Mouse (Mus musculus) hematopoietic stem cell, adult 5-6 weeks (primary cell): ENCODE measurements around the gene Zcwpw1. TPM values are rescaled to one million over a fixed set of nuclear protein-coding genes. Genes with fewer than 3 reads are reported as not detected.
"Not testable (repeated sequence)": the region's sequence is repeated elsewhere in the genome, so short reads cannot be mapped to it uniquely, and the experiment has no call there.

Experiments
- ATAC-seq, 2 experiments: fragments of 125-278 bp in 1 of 2; replicated peaks in 1 of 2; 2 replicates each; pipeline ENCODE4 v1.8.0; 2016 to 2017; ENCODE audit warnings: inconsistent platforms in 2 of 2, mild to moderate bottlenecking in 2 of 2, moderate number of reproducible peaks in 2 of 2, low read depth in 1 of 2, moderate TSS enrichment in 1 of 2; ENCODE audit not compliant: low FRiP score in 2 of 2, poor library complexity in 2 of 2, severe bottlenecking in 2 of 2, insufficient read depth in 1 of 2, low TSS enrichment in 1 of 2
- total RNA-seq: library from RNA; stranded (forward); fragments of 172-1452, 232-1000 nt; gene quantifications from 2 replicates; pipeline ENCODE4 v1.2.3, GENCODE M21; 2017

Gene Zcwpw1
- 21.3 and 27.6 TPM in 2 replicates for total RNA-seq

GRCm38 (mm10) chr5:137787151-137787928 is at the start of gene Zcwpw1, which contains the start of gene Mepce:
Zcwpw1 (plus strand) TSS chr5:137787798.
Mepce (minus strand) TSS chr5:137787655.
- peak; percentile 52 to 54 for ATAC-seq

- no peak for ATAC-seq
Observed at GRCm38 (mm10) chr5:137738516-137738915, 49.1 kb upstream of the Zcwpw1 start.

GRCm38 (mm10) chr5:137739471-137739870 is 48.1 kb upstream of the Zcwpw1 start:
- no peak for ATAC-seq

GRCm38 (mm10) chr5:137740506-137740905 is 47.1 kb upstream of the Zcwpw1 start:
- ATAC-seq: no peak

GRCm38 (mm10) chr5:137741023-137741931 is 46.3 kb upstream of the Zcwpw1 start, which contains the start of gene Nyap1:
Nyap1 (minus strand) TSS chr5:137741607.
- ATAC-seq: peak; percentile 51 to 55

GRCm38 (mm10) chr5:137742048-137742447 is 45.5 kb upstream of the Zcwpw1 start:
- no peak for ATAC-seq

GRCm38 (mm10) chr5:137742836-137743235 is 44.8 kb upstream of the Zcwpw1 start:
- ATAC-seq: no peak

GRCm38 (mm10) chr5:137744197-137744596 is 43.4 kb upstream of the Zcwpw1 start:
- ATAC-seq: no peak

GRCm38 (mm10) chr5:137745214-137746171 is 42.1 kb upstream of the Zcwpw1 start, which contains the start of gene Tsc22d4:
Tsc22d4 (plus strand) TSS chr5:137745730.
- peak; percentile 61 to 67 for ATAC-seq

GRCm38 (mm10) chr5:137746282-137746850 is 41.2 kb upstream of the Zcwpw1 start:
- ATAC-seq: no peak

GRCm38 (mm10) chr5:137746851-137747325 is 40.7 kb upstream of the Zcwpw1 start:
- ATAC-seq: no peak

- no peak for ATAC-seq
Observed at GRCm38 (mm10) chr5:137747326-137747961, 40.2 kb upstream of the Zcwpw1 start.

- ATAC-seq: peak; percentile 43 to 50; a peak in 3 of 4 replicates
Observed at GRCm38 (mm10) chr5:137748130-137748770, 39.3 kb upstream of the Zcwpw1 start.

- ATAC-seq: peak in 1 of 2 experiments; percentile 5; a peak in 1 of 4 replicates
Observed at GRCm38 (mm10) chr5:137749196-137749836, 38.3 kb upstream of the Zcwpw1 start.

GRCm38 (mm10) chr5:137750212-137750611 is 37.4 kb upstream of the Zcwpw1 start:
- not testable (repeated sequence) for ATAC-seq
